Mouse (Mus musculus) testis, adult 2 months (tissue): ENCODE measurements around the gene Arhgap9.

Experiments
- CTCF ChIP-seq: fragments of 200-500 bp; IDR thresholded peaks from 2 replicates; pipeline ENCODE4 v1.5.1; 2012; ENCODE audit warnings: low read depth, mild to moderate bottlenecking, inconsistent platforms, low read length, moderate library complexity; ENCODE audit not compliant: control insufficient read depth, insufficient read depth, insufficient replicate concordance
- POLR2A ChIP-seq: fragments of 200-500 bp; IDR thresholded peaks from 2 replicates; pipeline ENCODE4 v1.6.1; 2012; ENCODE audit warnings: low read depth, mild to moderate bottlenecking, inconsistent platforms, low read length, moderate library complexity; ENCODE audit not compliant: control insufficient read depth

DNA sequence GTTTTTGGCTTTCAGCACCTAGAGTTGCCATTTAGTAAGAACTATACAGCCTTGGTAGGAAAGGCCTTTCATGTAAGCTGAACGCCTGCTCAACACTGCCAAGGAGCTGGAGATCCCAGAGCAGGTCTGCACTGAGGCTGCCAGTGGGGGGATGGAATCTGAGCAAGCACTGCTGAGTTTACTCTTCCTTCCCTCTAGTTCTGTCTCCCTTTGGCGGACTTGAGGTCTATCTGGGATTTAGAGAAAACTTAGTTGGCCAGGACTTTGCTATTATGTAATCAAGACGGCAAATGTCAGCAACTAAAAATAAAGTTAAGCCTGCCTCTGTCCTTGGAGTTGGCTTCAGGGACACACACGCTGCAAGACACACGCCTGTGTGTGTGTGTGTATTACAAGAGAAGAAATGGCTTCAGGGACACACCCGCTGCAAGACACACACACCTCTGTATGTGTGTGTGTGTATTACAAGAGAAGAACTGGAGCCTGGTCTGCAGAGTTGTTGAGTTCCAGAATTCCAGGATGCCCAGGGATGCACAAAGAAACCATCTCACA lies 28.7 kb upstream of the Arhgap9 start:
- TF ChIP-seq POLR2A: no peak
- TF ChIP-seq CTCF: no peak
